Comparison of ENCODE assay signal across 22 mouse cellular contexts in the genomic region with DNA sequence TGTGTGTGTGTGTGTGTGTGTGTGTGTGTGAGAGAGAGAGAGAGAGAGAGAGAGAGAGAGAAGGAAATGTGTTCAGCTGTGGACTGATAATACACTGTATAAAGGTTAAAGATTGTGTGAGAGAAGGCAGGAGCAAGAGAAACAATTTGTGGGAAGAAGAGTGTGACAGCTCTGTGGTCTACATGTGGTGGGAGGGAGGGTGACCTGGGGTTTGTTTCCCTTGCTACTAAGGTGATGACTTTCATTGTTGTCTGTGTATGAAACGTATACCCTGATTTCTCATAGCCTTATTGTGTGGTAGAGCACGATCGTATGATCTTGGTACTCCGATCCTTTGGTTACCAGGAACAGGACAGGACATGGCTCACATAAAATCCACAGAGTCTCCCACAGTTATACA. TPM values are rescaled to one million over a fixed set of nuclear protein-coding genes. Genes with fewer than 3 reads are reported as not detected.
DNase-seq lines count a peak whose midpoint lies in the region; ATAC-seq lines count a peak whose summit lies in the region.
"Had no signal": no experiment of that assay in that cellular context is flagged by ENCODE, and none has a peak within 500 bp of the region (broad histone marks: within the 10 kb centered on the region; RNA-seq: fewer than 3 reads in every experiment).

No protein-coding gene starts in this region.

- H3K27ac ChIP-seq in heart, embryonic 12.5 days (ENCODE audit: poor library complexity, severe bottlenecking): no peak overlapping the region
- H3K27ac ChIP-seq: embryonic facial prominence, embryonic 12.5 days; forebrain, embryonic 12.5 days; heart, adult 2 months; hindbrain, postnatal 0 days had no signal

- H3K4me2 ChIP-seq in heart, embryonic 12.5 days: no peak overlapping the region
- H3K4me2 ChIP-seq: embryonic facial prominence, embryonic 12.5 days; forebrain, embryonic 12.5 days; heart, embryonic 11.5 days had no signal

- 91% methylated on average over 4 of the region's 4 CpGs for WGBS in heart, embryonic 12.5 days

- DNase-seq in natural killer cell, adult 2 months (ENCODE audit: low spot score in 2 of 2): peak; percentile 27 to 45
- DNase-seq in ovary, postnatal 14 days (ENCODE audit: low spot score): no peak
- no peak for DNase-seq in yolk sac, embryonic 10.5 days (ENCODE audit: low spot score)
- no peak for DNase-seq in adrenal gland, adult 8-10 months
- DNase-seq: adrenal gland, postnatal 10 days; cerebellum, adult 11 months; cerebellum, adult 8-10 months; cerebellum, postnatal 14 days; gastrocnemius, postnatal 10 days; heart, adult 2 months had no signal

- no peaks in the 10 kb centered on the region for H3K4me1 ChIP-seq in heart, embryonic 12.5 days (replicated peaks)
- H3K4me1 ChIP-seq: embryonic facial prominence, embryonic 12.5 days; forebrain, embryonic 12.5 days had no signal

- no peak overlapping the region for H3K9ac ChIP-seq in heart, embryonic 12.5 days
- H3K9ac ChIP-seq: embryonic facial prominence, embryonic 12.5 days; forebrain, embryonic 12.5 days had no signal

- no peaks in the 10 kb centered on the region for H3K9me3 ChIP-seq in heart, embryonic 12.5 days (replicated peaks)
- H3K9me3 ChIP-seq: embryonic facial prominence, embryonic 12.5 days; forebrain, embryonic 12.5 days had no signal

- no peak overlapping the region for H3K4me3 ChIP-seq in heart, embryonic 12.5 days
- H3K4me3 ChIP-seq: embryonic facial prominence, embryonic 12.5 days; forebrain, embryonic 12.5 days; heart, adult 2 months had no signal

- no peaks in the 10 kb centered on the region for H3K27me3 ChIP-seq in heart, embryonic 12.5 days (replicated peaks)
- H3K27me3 ChIP-seq: CH12.LX; embryonic facial prominence, embryonic 12.5 days; forebrain, embryonic 12.5 days; Patski had no signal

- no peaks in the 10 kb centered on the region for H3K36me3 ChIP-seq in heart, embryonic 12.5 days
- H3K36me3 ChIP-seq: embryonic facial prominence, embryonic 12.5 days; forebrain, embryonic 12.5 days had no signal

- peak; percentile 32 for ATAC-seq in CD4-positive, CD25-positive, alpha-beta regulatory T cell, adult 4 months
- ATAC-seq in common myeloid progenitor, adult 5-6 weeks (replicated peaks; ENCODE audit: low read depth, poor library complexity, severe bottlenecking): peak; percentile 63
- peak; percentile 30; the same call in 1 of the 2 replicates for ATAC-seq in megakaryocyte, adult 5-6 weeks (ENCODE audit: poor library complexity, severe bottlenecking)
- ATAC-seq in heart, embryonic 12.5 days (ENCODE audit: insufficient number of reproducible peaks, low FRiP score): no peak
- ATAC-seq: forebrain, embryonic 16.5 days; hindbrain, postnatal 0 days; intestine, embryonic 16.5 days; Patski had no signal

RNA-seq across cellular contexts. Expression of gene Atp10a, which starts 45.3 kb away (rescaled TPM):
- 1 to 10 TPM; 4.0 to 4.5 TPM for polyA plus RNA-seq in CD4-positive, CD25-positive, alpha-beta regulatory T cell, adult 4 months (2017; shearing (Covaris generic))
- total RNA-seq in common myeloid progenitor, adult 5-6 weeks (2017): 17.9 and 22.7 TPM in 2 replicates
- total RNA-seq in megakaryocyte, adult 5-6 weeks (2015): 12.4 and 13.4 TPM in 2 replicates
- 18.5 and 19.8 TPM in 2 replicates for total RNA-seq in megakaryocyte, adult 5-6 weeks (2017)
- 2.2 and 2.5 TPM in 2 replicates for polyA plus RNA-seq in heart, embryonic 12.5 days (2016; fragmentation: Nextera tagmentation; extraction: Ambion mirVana)
- 100 to 1,000 TPM in 1 of 4 experiments, 10 to 100 TPM in 3; 72.7 to 102 (median 89.1) TPM for total RNA-seq in adrenal gland, adult 8-10 months (2022)
- total RNA-seq: CH12.LX had no signal

Comparison
In these comparisons a context has a peak if more than half of its experiments do, and no peak if none do; other contexts are left out.
1. DNase-seq: peak in natural killer cell, adult 2 months (2 of 2); none in ovary, postnatal 14 days (single experiment), yolk sac, embryonic 10.5 days (single experiment) and adrenal gland, adult 8-10 months (single experiment).